Mouse (Mus musculus) mouse trophoblast stem cell (cell line): ENCODE measurements around the gene Megf9.

Experiments used
- in situ Hi-C, 2 experiments: fragments of 300-500 bp; cut with MseI, MboI; formaldehyde crosslinking; loops; 2 replicates in 1 of 2; 3 replicates in 1 of 2; pipeline ENCODE4 v1.15.1; 2025

Megf9 gene

GRCm38 (mm10) chr4:70451750-70452149 lies 83.0 kb downstream of the Megf9 start:
- in situ Hi-C loops, result loop anchor here (10.0 kb wide), 2 partner anchors 123 to 153 kb away; no protein-coding TSS in a partner anchor

- in situ Hi-C loops, result loop anchor here (10.0 kb wide), 2 partner anchors 125 to 155 kb away; no protein-coding TSS in a partner anchor
These were observed 85.1 kb downstream of the Megf9 start for GRCm38 (mm10) chr4:70449668-70450067.

- in situ Hi-C loops, result no loop called here
These were observed 88.0 kb downstream of the Megf9 start for GRCm38 (mm10) chr4:70446774-70447173.

- in situ Hi-C loops, result no loop called here
These were observed 114.6 kb downstream of the Megf9 start for GRCm38 (mm10) chr4:70420202-70420601.

- in situ Hi-C loops, result no loop called here
These were observed 122.7 kb downstream of the Megf9 start for GRCm38 (mm10) chr4:70412126-70412525.

- in situ Hi-C loops, result no loop called here
These were observed 124.6 kb downstream of the Megf9 start, which contains the start of gene Cdk5rap2 for GRCm38 (mm10) chr4:70409994-70410721. Gene Cdk5rap2, minus strand, starts transcription at chr4:70410443.

GRCm38 (mm10) chr4:70409456-70409855 lies 125.3 kb downstream of the Megf9 start:
- in situ Hi-C loops, result no loop called here

- in situ Hi-C loops, result no loop called here
These were observed 132.5 kb downstream of the Megf9 start for GRCm38 (mm10) chr4:70402109-70402819.

- in situ Hi-C loops, result no loop called here
These were observed 135.3 kb downstream of the Megf9 start for GRCm38 (mm10) chr4:70399476-70399875.

GRCm38 (mm10) chr4:70399074-70399473 lies 135.7 kb downstream of the Megf9 start:
- in situ Hi-C loops, result no loop called here

GRCm38 (mm10) chr4:70398088-70398487 lies 136.7 kb downstream of the Megf9 start:
- in situ Hi-C loops, result no loop called here

GRCm38 (mm10) chr4:70396701-70397100 lies 138.1 kb downstream of the Megf9 start:
- in situ Hi-C loops, result no loop called here

- in situ Hi-C loops, result no loop called here
These were observed 140.1 kb downstream of the Megf9 start for GRCm38 (mm10) chr4:70394736-70395135.

GRCm38 (mm10) chr4:70391760-70392372 lies 142.9 kb downstream of the Megf9 start:
- in situ Hi-C loops, result no loop called here

GRCm38 (mm10) chr4:70391073-70391472 lies 143.7 kb downstream of the Megf9 start:
- in situ Hi-C loops, result no loop called here

GRCm38 (mm10) chr4:70386206-70386605 lies 148.6 kb downstream of the Megf9 start:
- in situ Hi-C loops, result no loop called here

GRCm38 (mm10) chr4:70377359-70377758 lies 157.4 kb downstream of the Megf9 start:
- in situ Hi-C loops, result no loop called here
